Mouse (Mus musculus) gastrocnemius, postnatal 4 days (tissue): ENCODE results near the gene Cachd1. TPM values are rescaled to one million over a fixed set of nuclear protein-coding genes. Genes with fewer than 3 reads are reported as not detected.

Source experiments
- DNase-seq, 2 experiments: peaks; one replicate each; pipeline ENCODE4 v3.0.0; 2021 to 2022; ENCODE audit warnings: low spot score in 2 of 2, mixed read lengths in 2 of 2
- total RNA-seq, 2 experiments: library from RNA; stranded (reverse); gene quantifications; 2 replicates each; pipeline ENCODE4 v1.2.3; 2021

The Cachd1 gene
- total RNA-seq, 2 experiments from 2014 or later: 12.3 to 14.7 TPM

GRCm38 (mm10) chr4:100917511-100917910 lies 141.0 kb downstream of the Cachd1 start:
- no peak for DNase-seq

GRCm38 (mm10) chr4:100920413-100920812 lies 143.9 kb downstream of the Cachd1 start:
- no peak for DNase-seq

GRCm38 (mm10) chr4:100922816-100923554 lies 146.5 kb downstream of the Cachd1 start:
- no peak for DNase-seq

- DNase-seq: no peak
Observed at GRCm38 (mm10) chr4:100923598-100923997, 147.1 kb downstream of the Cachd1 start.

GRCm38 (mm10) chr4:100924276-100924675 lies 147.8 kb downstream of the Cachd1 start:
- no peak for DNase-seq

GRCm38 (mm10) chr4:100925153-100925552 lies 148.7 kb downstream of the Cachd1 start:
- no peak for DNase-seq

GRCm38 (mm10) chr4:100926608-100927007 lies 150.1 kb downstream of the Cachd1 start:
- DNase-seq: no peak

- no peak for DNase-seq
Observed at GRCm38 (mm10) chr4:100927059-100927458, 150.6 kb downstream of the Cachd1 start.

GRCm38 (mm10) chr4:100943689-100944088 lies 167.2 kb downstream of the Cachd1 start:
- DNase-seq: no peak

GRCm38 (mm10) chr4:100944276-100944675 lies 167.8 kb downstream of the Cachd1 start:
- DNase-seq: no peak

- DNase-seq: no peak
Observed at GRCm38 (mm10) chr4:100945171-100945899, 168.9 kb downstream of the Cachd1 start.

GRCm38 (mm10) chr4:100948494-100949425 lies 172.3 kb downstream of the Cachd1 start:
- DNase-seq: peak in 1 of 2 experiments; percentile 37

GRCm38 (mm10) chr4:100950316-100950715 lies 173.8 kb downstream of the Cachd1 start:
- no peak for DNase-seq

- no peak for DNase-seq
Observed at GRCm38 (mm10) chr4:100951876-100952275, 175.4 kb downstream of the Cachd1 start.

GRCm38 (mm10) chr4:100963341-100963740 lies 186.9 kb downstream of the Cachd1 start:
- DNase-seq: no peak

GRCm38 (mm10) chr4:100963796-100964195 lies 187.3 kb downstream of the Cachd1 start:
- DNase-seq: no peak

GRCm38 (mm10) chr4:100967703-100968392 lies 191.4 kb downstream of the Cachd1 start:
- DNase-seq: peak in 1 of 2 experiments; percentile 28

- DNase-seq: no peak
Observed at GRCm38 (mm10) chr4:100973641-100974454, 197.4 kb downstream of the Cachd1 start.

- DNase-seq: no peak
Observed at GRCm38 (mm10) chr4:100974455-100975035, 198.1 kb downstream of the Cachd1 start.
